Mouse (Mus musculus): Measurements from ENCODE around the gene Arl6ip5.
"Not testable (repeated sequence)": the region's sequence is repeated elsewhere in the genome, so short reads cannot be mapped to it uniquely, and the experiment has no call there.

Arl6ip5 gene

DNA sequence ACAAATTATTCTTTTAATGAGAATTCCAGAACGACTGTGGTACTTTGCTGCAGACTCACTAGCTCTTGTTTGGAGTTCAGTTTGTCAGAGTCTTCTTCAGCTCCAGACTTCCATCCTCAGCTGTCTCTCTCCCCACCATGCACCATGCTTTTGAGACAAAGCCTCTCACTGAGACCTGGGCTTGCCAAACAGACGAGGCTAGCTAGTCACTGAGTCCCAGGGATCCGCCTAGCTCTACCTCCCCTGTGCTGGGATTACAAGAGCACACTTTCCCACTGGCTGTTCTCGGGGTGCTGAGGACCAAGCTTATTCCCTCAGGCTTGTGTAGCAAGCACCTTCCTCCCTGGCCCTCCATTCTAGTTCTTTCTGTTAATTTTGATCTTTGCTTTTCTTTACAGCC, 13.1 kb downstream of the Arl6ip5 start:
- DNase-seq (ENCODE audit: low spot score in 2 of 2), result no peak

DNA sequence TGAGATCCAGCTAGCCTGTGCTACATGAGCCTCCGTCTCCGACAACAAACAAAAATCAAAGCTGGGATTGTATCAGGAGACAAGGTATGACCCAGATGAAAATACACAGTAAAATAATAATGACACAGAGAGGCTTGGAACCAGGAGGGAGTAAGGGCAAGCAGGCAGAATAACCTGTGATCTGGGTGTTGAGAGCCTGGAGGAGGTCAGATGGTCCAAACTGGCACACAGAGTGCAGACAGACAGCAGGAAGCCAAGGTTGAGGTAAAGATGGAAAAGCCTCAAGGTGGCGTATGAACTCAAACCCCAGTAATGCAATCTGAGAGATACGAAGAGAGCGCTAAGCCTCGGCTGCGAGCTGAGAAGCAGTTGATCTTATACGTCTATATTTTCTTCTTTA, 14.0 kb downstream of the Arl6ip5 start:
- DNase-seq (ENCODE audit: low spot score in 2 of 2), result no peak

DNA sequence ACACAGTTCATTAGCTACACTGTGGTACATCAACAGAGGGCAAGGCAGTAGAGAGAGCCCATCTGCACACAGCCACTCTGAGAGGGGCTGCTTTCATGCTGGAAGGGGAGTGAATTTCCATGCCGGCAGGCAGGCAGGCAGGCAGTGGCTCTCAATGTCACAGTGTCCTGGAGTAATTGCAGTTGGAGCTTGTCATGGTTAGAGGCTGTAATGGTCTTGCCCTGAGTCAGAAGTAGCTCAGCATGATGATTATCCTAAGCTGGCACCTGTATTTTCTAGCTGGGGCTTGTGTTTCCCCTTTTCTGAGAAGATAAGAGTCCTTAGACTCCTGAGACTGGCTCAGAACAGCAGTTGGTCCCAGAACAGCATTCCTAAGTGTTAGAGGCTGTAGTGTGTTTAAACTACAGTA, 15.6 kb downstream of the Arl6ip5 start:
- DNase-seq (ENCODE audit: low spot score in 2 of 2), result no peak

DNA sequence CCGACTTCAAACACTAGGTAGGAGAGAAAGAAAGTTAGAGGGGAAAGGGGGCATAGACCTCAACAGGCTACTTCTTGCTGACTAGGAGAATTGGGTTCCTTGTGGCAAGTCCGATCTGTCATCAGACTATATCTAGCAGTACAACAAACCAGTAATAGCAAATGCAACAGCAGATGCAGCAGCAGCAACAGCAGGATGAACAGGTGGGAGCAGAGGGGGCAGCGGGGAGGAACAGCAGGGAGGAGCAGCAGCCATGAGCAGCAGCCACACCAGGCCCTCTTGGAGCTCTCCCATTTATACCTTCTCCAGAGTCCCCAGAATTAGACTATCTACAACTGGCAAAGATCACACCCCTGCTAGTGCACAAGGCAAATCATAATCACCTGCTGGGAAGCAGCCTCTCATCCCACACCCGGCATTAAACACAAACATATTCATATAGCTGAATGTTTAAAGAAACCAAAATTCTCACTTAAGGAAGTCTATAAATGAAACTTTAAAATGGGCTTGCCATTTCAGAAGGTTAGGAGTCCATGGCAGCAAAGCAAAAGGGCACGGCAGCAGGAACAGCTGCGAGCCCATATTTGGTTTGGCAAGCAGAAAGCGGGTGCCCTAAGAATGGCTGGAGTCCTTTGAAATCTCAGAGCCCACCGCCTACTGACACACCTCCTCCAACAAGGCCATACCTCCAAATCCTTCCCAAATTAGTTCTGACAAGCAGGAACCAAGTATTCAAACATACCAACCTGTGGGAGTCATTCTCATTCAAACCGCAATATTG, 16.8 kb downstream of the Arl6ip5 start:
- no peak for DNase-seq (ENCODE audit: low spot score in 2 of 2)

DNA sequence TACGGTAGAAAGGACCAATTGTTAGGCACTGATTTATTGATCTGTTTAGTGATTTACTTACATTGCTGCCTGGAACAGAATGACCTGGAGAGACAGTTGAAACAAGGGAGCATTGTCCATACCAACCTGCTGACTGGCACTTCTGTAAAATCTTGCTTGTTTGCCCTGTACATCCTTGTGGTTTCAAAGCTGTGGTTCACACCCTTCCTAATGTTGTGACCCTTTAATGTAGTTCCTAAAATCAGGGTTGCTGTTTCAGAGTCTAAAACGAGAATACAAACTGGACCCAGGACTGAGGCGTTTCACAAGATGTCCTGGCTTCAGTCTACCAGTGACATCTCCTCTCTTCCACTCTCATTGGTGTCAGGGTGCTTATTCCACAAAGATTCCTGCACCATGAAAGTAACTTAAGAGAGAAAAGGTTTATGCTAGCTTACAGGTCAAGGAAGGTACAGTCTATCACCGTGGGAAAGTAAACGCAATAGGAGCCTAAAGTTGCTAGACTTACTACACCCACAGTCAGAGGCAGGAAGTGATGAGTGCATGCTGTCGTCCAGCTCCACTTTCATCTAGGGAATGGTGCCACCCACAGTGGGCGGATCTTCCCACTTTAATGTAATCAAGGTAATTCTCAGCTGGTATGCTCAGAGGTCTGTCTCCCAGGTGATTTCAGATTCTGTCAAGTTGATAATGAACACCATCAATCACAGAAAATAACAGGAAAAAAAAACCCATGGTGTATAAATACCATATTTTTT, 24.6 kb downstream of the Arl6ip5 start:
- DNase-seq (ENCODE audit: low spot score in 2 of 2), result no peak

DNA sequence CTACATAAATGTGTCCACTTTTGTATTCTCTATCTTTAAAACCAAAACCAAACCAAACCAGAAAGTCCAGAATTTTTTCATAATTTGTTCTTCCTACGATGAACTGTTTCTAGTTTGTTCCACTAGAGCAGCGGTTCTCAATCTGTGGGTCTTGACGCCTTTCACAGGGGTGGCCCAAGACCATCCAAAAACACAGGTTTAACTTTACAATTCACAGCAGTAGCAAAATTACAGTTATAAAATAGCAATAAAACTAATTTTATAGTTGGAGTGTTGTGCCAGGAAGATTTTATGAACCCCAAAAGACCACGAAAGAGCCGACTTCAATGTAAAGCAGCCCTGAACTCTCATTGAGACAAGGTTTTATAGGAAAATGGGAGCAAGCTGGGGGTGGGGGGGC, 25.6 kb downstream of the Arl6ip5 start:
- no peak for DNase-seq (ENCODE audit: low spot score in 2 of 2)

DNA sequence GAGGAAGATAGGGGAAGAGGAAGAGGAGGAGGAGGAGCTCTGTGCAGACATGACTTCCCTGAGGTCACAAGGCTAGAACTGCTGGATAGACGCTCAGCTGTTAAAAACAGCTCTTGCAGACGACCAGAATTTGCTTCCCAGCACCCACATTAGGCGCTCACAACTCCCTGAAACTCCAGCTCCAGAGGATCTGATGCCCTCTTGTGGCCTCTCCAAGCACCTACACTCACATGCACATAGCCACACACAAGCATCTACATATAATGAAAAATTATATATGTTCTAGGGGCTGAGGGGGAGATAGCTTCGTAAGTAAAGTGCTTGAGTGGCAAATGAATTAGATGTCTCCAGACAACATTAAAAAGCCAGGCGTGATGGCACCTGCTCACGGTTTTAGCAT, 28.9 kb downstream of the Arl6ip5 start:
- no peak for DNase-seq (ENCODE audit: low spot score in 2 of 2)

DNA sequence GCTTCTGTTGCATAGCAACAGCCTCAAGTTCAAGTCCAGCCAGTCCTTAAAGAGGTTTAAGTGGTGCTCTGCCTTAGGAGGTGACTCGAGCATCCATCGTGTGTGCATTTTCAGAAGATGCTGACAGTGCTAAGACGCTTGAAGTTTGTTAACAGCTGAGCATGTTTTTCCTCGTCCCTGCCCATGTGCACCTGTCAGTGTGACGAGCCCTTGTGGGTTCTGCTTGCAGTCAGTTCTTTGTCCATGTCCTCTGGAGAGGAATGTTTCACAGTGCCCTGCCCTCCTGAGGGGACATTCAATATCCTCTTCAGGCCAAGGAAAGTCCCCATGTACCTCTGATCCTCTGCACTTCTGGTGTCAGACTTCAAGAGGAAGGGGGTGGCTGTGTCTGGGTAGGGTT, 29.6 kb downstream of the Arl6ip5 start:
- no peak for DNase-seq (ENCODE audit: low spot score in 2 of 2)

DNA sequence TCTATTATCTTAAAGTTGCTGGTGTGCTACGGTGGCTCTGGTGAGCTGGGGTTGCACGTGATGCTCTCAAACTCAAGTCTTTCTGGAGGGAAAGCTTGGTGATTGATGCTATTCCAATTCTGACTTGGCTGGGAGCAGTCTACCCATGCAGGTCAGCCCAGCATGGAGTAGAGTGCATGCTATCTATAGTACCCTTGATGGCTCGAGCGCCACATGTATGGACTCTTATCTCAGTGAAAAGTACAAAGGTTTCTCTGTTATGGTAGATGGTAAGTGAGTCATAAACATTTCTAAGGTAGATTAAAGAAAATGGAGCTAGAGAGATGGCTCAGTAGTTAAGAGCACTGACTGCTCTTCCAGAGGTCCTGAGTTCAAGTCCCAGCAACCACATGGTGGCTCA, 32.0 kb downstream of the Arl6ip5 start:
- no peak for DNase-seq (ENCODE audit: low spot score in 2 of 2)

DNA sequence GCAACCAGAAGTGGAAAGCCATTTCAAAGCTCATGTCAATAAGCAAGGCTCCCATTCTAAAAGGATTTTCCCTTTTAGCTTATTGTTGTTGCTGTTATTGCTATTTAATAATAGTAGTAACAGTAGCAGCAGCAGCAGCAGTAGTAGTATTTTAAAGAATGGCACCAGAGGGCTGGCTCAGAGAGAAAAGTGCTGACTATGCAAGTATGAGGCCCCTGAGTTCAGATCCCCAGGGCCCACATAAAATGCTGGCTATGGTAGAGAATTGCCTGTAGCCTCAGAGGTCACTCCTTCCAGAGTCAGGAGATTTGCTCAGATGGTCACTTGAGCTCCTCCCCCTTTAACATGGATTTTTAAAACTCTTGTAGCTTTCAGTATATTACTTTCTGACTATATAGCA, 34.7 kb downstream of the Arl6ip5 start:
- no peak for DNase-seq (ENCODE audit: low spot score in 2 of 2)

DNA sequence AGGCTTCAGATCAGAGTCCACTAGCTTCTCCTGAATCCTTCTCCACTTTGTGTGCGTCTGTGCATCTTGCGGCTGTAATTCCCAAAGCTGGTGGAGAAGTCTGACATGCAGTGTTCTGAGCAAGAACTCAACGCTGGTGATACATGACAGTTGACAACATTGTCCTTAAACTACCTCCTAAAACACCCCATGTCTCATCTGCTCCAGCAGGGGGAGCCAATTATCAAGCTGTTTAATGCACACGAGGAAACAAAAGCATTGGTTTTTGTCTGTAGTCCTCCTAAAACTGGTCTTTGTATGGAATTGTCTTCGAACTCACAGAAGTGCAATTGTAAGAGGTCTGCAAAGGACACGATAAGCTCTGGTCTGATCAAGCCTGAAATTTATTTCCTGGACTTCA, 40.5 kb downstream of the Arl6ip5 start:
- no peak for DNase-seq (ENCODE audit: low spot score in 2 of 2)

DNA sequence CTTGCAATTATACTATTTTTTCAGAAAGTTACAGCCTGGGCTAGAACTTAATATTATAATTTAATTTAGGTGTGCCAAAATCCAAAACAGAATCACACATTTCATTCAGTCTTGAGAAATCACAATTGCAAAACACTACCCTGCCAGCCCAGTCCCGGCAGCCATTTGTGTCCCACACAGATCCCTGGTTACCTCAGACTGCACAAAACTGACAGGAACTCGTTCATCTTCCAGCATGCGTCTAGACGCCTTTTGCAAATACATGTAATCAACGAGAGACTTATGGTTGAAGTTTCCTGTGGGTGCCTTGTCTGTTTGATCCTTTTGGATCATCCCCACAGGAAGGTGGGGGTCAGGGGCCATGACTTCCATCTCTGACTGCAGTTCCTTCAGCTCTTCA, 41.6 kb downstream of the Arl6ip5 start:
- no peak for DNase-seq (ENCODE audit: low spot score in 2 of 2)

DNA sequence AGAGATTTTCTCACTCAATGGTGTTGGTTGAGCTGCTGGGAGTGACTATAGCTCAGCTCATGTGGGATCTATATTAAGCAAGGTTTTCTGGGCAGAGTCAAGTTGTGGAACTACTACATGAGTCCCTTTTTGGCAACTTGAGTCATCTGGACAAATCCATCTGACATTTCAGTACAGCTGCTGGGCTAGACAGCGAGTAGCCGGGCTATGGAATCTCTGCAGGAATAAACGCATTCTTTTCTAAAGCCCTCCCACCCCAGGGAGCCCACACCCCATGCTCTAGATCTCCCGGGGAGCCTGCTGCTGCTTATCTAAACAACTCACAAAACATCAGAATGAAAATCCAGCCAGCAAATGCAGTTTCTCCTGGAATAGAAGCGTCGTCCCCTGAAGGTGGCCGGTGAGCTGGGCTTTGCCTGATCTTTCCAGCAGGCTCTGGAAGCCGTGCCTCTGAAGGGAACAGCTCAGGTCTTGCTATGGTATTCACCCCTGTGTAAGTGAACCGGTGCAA, 42.3 kb downstream of the Arl6ip5 start, which contains the start of gene Lmod3:
Gene Lmod3 (minus strand): TSS at position 49 of the 511 bp plus-strand sequence.
- no peak for DNase-seq (ENCODE audit: low spot score in 2 of 2)

DNA sequence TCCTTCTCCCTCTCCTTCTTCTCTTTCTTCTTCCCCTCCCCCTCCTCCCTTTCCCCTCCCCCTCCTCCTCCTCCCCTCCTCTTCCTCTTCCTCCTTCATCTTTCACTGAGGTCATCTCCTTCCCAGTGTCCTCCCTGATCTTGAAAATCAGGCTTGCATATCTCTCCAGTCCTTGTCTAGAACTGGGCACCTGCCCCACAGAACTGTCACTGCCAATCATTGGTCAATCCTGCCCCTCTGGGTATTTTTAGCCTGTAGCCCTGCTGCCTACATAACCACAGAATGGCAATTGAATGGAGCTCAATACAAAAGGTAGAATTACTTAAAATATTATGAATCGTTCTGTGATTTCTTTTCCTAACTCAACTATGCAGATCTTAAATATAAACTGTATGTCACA, 48.0 kb downstream of the Arl6ip5 start:
- no peak for DNase-seq (ENCODE audit: low spot score in 2 of 2)

DNA sequence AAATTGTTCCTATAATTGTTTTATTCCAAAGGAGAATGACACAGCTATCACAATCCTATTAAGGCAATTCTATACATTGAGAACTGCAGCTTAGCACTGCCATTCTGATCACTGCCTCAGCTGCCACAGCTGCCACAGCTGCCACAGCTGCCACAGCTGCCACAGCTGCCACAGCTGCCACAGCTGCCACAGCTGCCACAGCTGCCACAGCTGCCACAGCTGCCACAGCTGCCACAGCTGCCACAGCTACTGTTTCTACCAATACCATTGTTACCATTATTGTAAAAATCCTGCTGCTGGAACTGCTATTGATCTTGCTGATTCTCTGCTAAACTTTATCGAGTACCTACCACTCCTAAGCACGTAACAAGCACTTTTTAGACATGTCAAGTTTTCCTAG, 49.4 kb downstream of the Arl6ip5 start:
- DNase-seq (ENCODE audit: low spot score in 2 of 2), result not testable (repeated sequence)

DNA sequence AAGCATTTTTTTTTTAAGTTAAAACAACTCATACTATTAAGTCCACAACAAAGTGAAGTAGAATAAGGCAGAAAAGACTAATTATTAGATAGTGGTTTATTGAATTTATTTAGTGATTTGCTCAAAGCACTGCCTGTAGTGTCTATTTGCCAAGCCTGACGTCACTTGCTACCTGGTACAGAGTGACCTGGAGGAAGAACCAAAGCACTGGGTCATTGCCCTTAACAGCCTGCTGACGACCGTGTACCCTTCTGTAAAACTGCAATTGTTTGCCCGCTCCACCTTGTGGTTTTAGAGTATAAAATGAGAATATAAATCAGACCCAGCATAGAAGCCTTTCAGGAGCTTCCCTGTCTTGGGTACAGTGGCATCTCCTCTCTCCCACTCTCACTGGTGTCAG, 51.7 kb downstream of the Arl6ip5 start:
- no peak for DNase-seq (ENCODE audit: low spot score in 2 of 2)

DNA sequence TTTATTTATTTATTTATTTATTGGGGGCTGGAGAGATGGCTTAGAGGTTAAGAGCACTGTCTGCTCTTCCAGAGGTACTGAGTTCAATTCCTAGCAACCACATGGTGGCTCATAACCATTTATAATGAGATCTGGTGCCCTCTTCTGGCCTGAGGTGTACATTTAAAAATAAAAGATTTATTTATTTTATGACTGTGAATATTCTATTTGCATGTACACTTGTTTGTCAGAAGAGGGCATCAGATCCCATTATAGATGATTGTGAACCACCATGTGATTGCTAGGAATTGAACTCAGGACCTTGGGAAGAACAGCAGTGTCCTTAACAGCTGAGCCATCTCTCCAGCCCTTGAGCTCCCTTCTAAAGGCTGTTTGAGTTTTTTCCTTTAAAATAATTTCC, 53.3 kb downstream of the Arl6ip5 start:
- DNase-seq (ENCODE audit: low spot score in 2 of 2), result not testable (repeated sequence)

DNA sequence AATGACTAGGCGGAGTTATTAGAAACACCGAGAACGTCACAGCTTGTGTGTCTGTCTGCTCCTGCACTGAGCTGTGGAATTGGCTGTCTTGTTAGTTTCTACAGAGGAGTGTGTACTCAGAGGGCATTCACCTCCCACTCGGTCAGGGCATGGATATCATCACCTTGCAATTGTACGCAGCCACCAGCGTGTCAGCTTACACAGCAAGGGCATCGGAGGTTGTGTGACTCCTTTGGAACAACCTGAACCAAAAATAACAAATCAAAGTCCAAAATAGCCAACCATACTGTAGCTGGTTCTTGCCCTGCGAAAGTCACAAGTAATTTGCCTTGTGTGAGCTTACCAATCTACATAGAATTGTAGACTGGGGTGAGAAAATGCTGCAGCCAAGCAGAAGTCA, 54.8 kb downstream of the Arl6ip5 start:
- DNase-seq (ENCODE audit: low spot score in 2 of 2), result no peak

DNA sequence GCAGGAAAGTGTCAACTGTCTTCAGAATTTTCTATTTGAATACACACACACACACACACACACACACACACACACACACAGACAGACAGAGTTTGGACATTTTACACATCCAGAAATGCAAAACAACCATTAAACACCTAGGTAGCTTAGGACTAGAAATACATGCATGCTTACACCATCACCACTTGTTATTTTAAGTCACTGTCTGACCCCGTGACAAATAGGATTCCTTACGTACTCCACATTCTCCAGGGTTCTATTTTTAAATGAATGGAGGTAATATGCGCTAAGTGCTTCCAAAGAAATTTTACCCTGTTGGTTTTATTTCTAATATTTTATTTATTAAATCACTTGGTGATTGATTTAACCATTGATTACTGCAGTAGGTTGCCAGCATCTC, 55.2 kb downstream of the Arl6ip5 start:
- DNase-seq (ENCODE audit: low spot score in 2 of 2), result no peak

DNA sequence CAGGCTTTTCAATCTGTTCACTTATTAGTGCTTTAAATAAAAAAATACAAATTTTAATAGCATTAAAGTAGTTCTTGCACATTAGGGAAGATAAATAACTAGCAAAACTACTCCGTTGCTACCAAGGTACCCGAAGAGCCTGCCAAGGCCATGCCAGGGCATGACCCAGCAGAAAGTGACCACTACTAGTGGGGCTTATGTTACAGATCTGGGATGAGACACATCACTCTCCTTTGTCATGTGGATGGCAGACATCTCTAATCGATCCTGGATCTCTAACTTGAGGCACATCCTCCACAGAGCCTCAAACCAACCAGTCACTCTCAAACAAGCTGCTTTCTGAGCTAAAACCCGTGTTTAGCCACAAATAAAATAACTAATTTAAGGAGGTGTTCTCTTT, 56.2 kb downstream of the Arl6ip5 start:
- no peak for DNase-seq (ENCODE audit: low spot score in 2 of 2)

DNA sequence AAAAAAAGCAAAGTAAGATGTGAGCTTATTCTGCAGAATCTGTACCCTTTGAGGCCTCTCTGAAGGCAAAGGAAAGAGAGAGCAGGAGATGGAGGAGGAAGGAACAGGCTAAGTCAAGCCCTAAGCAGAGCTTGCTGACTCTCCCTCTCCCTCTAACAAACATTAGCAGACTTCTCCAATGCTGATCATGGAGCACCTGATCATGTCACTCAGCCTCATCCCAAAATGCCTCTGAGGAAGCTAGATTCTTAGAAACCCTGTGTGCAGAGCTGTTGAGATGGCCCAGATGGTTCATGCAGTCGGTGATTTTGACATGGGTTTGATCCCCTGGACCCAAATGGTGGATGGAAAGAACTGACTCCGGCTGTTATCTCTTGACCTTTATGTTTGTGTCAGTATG, 56.6 kb downstream of the Arl6ip5 start:
- no peak for DNase-seq (ENCODE audit: low spot score in 2 of 2)

DNA sequence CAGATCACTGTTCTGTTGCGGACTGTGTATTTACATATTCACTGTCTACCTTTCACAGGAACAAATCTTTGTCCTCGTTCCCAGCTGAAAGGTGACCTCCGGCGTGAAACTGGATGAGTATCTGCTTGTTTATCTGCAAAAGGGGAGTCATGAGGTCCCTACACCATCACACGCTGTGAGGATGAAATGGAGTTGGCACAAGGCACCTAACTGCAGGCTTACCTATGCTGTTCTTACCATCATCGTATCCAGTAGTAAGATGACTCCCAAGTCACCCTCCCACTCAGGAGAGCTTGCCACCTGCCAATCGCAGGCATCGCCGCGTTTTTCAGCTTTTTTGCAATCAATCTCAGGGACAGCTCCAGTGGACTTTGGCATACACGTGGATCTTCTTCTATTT, 59.1 kb downstream of the Arl6ip5 start:
- DNase-seq (ENCODE audit: low spot score in 2 of 2), result no peak

DNA sequence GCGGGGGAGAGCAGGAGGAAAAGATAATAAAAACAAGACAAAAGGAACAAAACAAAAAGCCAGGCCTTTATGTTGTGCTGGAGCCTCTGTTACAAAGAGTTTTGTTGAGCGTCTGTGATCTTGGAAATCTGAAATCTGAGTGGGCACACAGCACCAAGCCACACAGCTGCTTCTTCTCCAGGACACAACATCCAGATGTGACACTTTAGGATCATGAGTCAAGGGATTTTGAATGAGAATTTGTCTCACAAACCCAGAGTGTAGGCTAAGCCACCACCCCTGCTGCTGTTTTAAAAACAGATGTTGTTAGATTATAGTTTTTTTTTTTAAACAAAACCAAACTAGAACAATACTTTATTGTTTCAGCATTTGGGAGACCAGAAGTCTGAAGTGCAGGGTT, 61.9 kb downstream of the Arl6ip5 start:
- DNase-seq (ENCODE audit: low spot score in 2 of 2), result no peak

All from urinary bladder, postnatal 4 days (tissue).